In the genomic region with DNA sequence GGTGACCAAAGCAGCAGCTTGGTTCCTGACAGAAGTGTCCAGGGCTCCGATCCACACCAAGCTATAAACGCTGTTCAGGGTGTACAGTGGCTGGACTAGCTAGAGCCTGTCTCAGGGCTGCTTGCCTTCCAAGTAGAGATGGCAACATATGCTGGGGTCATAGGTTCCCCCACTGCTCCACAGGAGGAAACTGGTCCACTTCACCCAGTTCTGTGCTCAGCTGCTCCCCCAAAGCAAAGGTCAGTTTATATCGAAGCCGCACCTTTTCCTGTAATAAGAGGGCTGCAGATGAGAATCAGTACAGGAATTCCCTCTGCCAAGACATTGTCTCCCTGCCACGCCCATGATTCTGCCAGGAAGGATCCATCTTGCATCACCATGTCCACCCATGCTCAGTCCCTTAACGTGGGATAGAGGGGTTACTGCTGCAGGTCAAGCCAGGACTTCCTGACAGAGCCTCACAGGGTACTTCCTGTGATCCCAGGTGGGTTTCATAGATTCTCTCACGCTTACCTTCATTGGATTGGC, we compare ENCODE assay signal across 15 mouse cellular contexts.
"Had no signal": no experiment of that assay in that cellular context is flagged by ENCODE, and none has a peak within 500 bp of the region (broad histone marks: within the 10 kb centered on the region; RNA-seq: fewer than 3 reads in every experiment).

No protein-coding gene starts in this region.

- ATAC-seq: intestine, embryonic 15.5 days; liver, postnatal 0 days; midbrain, embryonic 16.5 days had no signal

- H3K4me1 ChIP-seq: intestine, embryonic 15.5 days; limb, embryonic 12.5 days; liver, embryonic 13.5 days; midbrain, embryonic 12.5 days had no signal

- H3K9me3 ChIP-seq: intestine, embryonic 15.5 days; limb, embryonic 12.5 days; liver, embryonic 13.5 days; megakaryocyte, embryonic 14.5 days; midbrain, embryonic 12.5 days had no signal

- H3K27me3 ChIP-seq: intestine, embryonic 15.5 days; limb, embryonic 12.5 days; liver, embryonic 13.5 days; megakaryocyte, embryonic 14.5 days; midbrain, embryonic 12.5 days had no signal

- H3K27ac ChIP-seq: intestine, embryonic 15.5 days; limb, embryonic 12.5 days; liver, embryonic 13.5 days; macrophage; midbrain, embryonic 12.5 days had no signal

- H3K4me3 ChIP-seq: intestine, embryonic 15.5 days; limb, embryonic 12.5 days; liver, embryonic 13.5 days; megakaryocyte, embryonic 14.5 days; midbrain, embryonic 12.5 days had no signal

- H3K9ac ChIP-seq: intestine, embryonic 15.5 days; limb, embryonic 12.5 days; liver, embryonic 13.5 days; liver, postnatal 0 days; midbrain, embryonic 12.5 days had no signal

- H3K4me2 ChIP-seq: intestine, embryonic 15.5 days; limb, embryonic 12.5 days; liver, embryonic 13.5 days; midbrain, embryonic 12.5 days had no signal

- DNase-seq: kidney, adult 8-10 months; kidney, postnatal 36 days; layer of hippocampus, adult 9-11 months; liver; liver, embryonic 13.5 days; liver, postnatal 0 days; right cerebral cortex, postnatal 14 days; thymus, adult 18-20 months; thymus, postnatal 14 days had no signal
